Mouse (Mus musculus): ENCODE results near the gene Tmsb4x. TPM values are rescaled to one million over a fixed set of nuclear protein-coding genes. Genes with fewer than 3 reads are reported as not detected.
A peak's percentile ranks its signal among the peaks of the same experiment; 100 is the strongest.

Tmsb4x gene
- 1,947 and 1,991 TPM in 2 replicates for polyA plus RNA-seq (2016; fragmentation: Nextera tagmentation; extraction: Ambion mirVana)

- H3K4me1 ChIP-seq, result peaks cover 11% of the 10 kb centered on the region; the same call in 1 of the 2 replicates
- H3K27ac ChIP-seq, result peak within 1 kb of the TSS; percentile 91
- 19% methylated on average over 39 of the region's 39 CpGs for whole genome bisulfite sequencing
- H3K4me3 ChIP-seq, result peak within 1 kb of the TSS; percentile 64
- H3K27me3 ChIP-seq (ENCODE audit: insufficient read depth, poor library complexity, severe bottlenecking), result peaks cover 22% of the 10 kb centered on the region; the same call in 1 of the 2 replicates
- peak; percentile 86 for DNase-seq (ENCODE audit: low spot score)
- no peaks in the 10 kb centered on the region for H3K9me3 ChIP-seq
- peaks cover 3% of the 10 kb centered on the region; the same call in 1 of the 2 replicates for H3K36me3 ChIP-seq
Measured at GRCm38 (mm10) chrX:167208978-167209754, at the start of gene Tmsb4x. TSS of gene Tmsb4x (minus strand) at chrX:167209315.

GRCm38 (mm10) chrX:167241736-167242135, 32.6 kb upstream of the Tmsb4x start:
- DNase-seq (ENCODE audit: low spot score), result no peak
- no peak overlapping the region for H3K27ac ChIP-seq
- H3K27me3 ChIP-seq (ENCODE audit: insufficient read depth, poor library complexity, severe bottlenecking), result peaks cover 4% of the 10 kb centered on the region; the same call in 1 of the 2 replicates
- WGBS, result 92% methylated on average over 3 of the region's 3 CpGs
- H3K36me3 ChIP-seq, result no peaks in the 10 kb centered on the region
- no peaks in the 10 kb centered on the region for H3K4me1 ChIP-seq
- no peaks in the 10 kb centered on the region for H3K9me3 ChIP-seq
- no peak overlapping the region for H3K4me3 ChIP-seq

DNA sequence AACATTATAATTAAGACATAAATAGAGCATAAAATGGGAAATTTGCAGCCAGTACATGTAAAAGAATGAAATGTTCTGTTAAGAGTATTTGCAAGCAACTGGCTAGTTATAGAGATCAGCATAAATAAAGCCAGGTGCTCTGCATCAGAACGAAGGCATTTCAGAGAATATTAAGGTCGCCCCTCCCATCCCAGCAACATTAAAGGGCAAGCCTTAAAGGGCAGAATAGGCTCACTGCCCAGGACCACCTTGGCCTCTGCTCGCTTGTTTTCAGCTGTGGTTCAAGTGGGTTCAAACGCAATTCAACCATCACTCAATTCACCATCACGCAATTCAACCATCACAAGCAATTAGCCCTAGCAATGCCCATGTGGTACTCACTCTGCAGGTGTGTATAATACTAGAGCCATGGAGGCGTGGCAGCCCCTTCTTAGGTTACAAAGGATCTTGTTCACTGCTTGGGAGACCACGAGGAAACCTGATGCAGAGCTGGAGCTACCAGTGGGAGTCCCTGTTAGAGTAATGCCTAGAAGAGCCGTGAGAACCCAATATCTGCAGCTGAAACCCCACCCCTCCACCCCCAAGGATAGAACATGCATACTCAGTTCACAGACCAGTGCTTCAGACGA, 30.3 kb upstream of the Tmsb4x start:
- Histone ChIP-seq H3K4me3 (no peak overlapping the region), H3K27me3 (ENCODE audit: insufficient read depth, poor library complexity, severe bottlenecking) (peaks cover 4% of the 10 kb centered on the region; the same call in 1 of the 2 replicates), H3K4me1 (no peaks in the 10 kb centered on the region), H3K36me3 (no peaks in the 10 kb centered on the region), H3K27ac (no peak overlapping the region), H3K9me3 (no peaks in the 10 kb centered on the region)
- no peak for DNase-seq (ENCODE audit: low spot score)
- 67% methylated on average over 9 of the region's 9 CpGs for whole genome bisulfite sequencing

DNA sequence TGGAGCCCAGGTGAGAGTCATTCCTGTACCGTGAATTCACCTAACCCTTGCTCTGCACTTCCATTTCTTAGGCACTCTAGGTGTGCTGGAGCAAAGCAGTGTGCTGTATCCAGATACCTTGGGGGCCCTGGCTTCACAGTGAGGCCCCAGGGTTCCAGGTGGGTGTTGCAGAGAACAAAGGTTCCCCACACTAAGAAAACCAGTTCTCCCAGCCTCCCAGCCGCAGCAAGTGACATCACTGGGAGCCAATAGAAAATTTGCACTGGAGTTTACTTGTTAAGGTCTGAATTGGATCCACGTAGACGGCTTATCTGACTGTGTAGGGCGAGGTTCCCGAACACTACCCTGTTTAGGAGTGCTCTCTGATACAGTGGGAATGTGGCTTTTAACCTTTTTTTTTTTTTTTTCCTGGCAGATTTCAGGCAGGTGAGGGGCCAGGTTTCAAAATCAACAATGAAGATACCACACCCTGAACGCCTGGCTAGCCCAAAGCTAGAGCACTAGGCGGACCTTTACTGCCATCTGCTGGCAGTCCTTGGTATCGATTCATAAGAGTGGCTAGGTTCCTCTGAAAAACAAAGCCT, 24.1 kb upstream of the Tmsb4x start:
- Histone ChIP-seq H3K9me3 (no peaks in the 10 kb centered on the region), H3K4me3 (no peak overlapping the region), H3K36me3 (no peaks in the 10 kb centered on the region), H3K4me1 (no peaks in the 10 kb centered on the region), H3K27me3 (ENCODE audit: insufficient read depth, poor library complexity, severe bottlenecking) (no peaks in the 10 kb centered on the region), H3K27ac (no peak overlapping the region)
- no peak for DNase-seq (ENCODE audit: low spot score)
- WGBS, result 30% methylated on average over 9 of the region's 9 CpGs

DNA sequence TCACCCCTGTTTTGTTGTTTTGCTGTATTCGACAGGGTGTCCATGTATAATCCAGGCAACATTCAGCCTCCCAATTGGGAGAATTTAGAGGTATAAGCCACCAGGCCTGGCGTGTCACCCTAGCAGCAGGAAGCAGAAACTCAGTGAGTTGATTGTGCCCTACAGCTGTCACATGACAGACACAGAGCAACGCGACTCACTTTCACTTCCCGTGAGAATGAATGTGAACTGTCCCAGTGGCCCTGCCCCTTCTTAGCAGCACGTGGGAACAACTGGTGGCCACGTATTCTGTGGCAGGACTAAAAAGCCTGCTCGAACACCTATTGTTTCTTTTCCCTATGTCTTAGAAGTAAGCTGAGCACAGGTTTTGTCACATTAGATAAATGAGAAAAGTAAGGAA, 22.0 kb upstream of the Tmsb4x start:
- DNase-seq (ENCODE audit: low spot score), result no peak
- Histone ChIP-seq H3K27me3 (ENCODE audit: insufficient read depth, poor library complexity, severe bottlenecking) (no peaks in the 10 kb centered on the region), H3K4me3 (no peak overlapping the region), H3K4me1 (no peaks in the 10 kb centered on the region), H3K36me3 (no peaks in the 10 kb centered on the region), H3K27ac (no peak overlapping the region), H3K9me3 (no peaks in the 10 kb centered on the region)
- WGBS, result 60% methylated on average over 8 of the region's 8 CpGs

GRCm38 (mm10) chrX:167229819-167230218, 20.7 kb upstream of the Tmsb4x start:
- WGBS, result 72% methylated on average over 1 of the region's 1 CpGs
- no peaks in the 10 kb centered on the region for H3K27me3 ChIP-seq (ENCODE audit: insufficient read depth, poor library complexity, severe bottlenecking)

DNA sequence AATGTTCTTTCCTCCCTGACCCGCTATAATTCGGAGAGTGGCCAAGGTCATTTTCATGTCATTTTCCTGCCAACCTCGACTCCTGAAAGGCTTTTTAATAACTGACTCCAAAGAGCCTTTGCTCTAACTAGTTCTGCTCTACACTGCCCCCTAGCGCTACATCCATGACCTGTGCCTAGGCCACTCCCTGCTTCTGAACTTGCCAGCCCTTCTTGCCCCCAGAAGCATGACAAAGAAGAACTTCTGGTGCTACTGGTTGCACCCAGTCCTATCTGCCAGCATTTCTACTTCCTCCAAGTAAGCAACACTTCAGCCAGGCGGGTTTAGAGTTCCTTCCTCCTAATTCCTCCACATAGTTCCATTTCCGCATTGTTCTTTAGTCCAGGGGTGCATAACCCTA, 20.1 kb upstream of the Tmsb4x start:
- H3K9me3 ChIP-seq, result no peaks in the 10 kb centered on the region
- H3K4me3 ChIP-seq, result no peak overlapping the region
- no peak overlapping the region for H3K27ac ChIP-seq
- H3K36me3 ChIP-seq, result no peaks in the 10 kb centered on the region
- no peaks in the 10 kb centered on the region for H3K4me1 ChIP-seq
- 40% methylated on average over 6 of the region's 6 CpGs for WGBS
- no peaks in the 10 kb centered on the region for H3K27me3 ChIP-seq (ENCODE audit: insufficient read depth, poor library complexity, severe bottlenecking)
- DNase-seq (ENCODE audit: low spot score), result no peak

More at GRCm38 (mm10) chrX:167229819-167230218, 20.7 kb upstream of the Tmsb4x start:
- Histone ChIP-seq H3K4me3 (no peak overlapping the region), H3K36me3 (no peaks in the 10 kb centered on the region), H3K27ac (no peak overlapping the region), H3K9me3 (no peaks in the 10 kb centered on the region), H3K4me1 (no peaks in the 10 kb centered on the region)
- no peak for DNase-seq (ENCODE audit: low spot score)

DNA sequence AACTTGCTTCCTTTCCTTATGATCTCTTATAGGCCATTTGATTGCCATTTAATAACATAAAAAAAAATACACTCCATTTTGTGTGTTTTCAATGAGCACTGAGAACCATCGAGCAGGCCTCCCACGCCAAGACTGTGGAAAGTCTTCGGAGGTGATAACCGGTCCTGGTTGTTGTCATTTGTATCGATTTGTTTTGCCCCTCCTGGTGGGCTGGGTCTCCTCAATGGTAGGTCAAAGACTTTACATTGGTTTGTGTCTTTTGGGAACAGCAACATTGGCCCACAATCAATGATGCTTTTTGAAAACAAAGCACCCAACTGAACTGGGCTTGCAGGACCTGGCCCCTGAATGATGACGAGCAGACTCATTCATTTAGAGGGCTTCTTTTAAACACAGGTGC, 18.6 kb upstream of the Tmsb4x start:
- DNase-seq (ENCODE audit: low spot score), result no peak
- Histone ChIP-seq H3K27me3 (ENCODE audit: insufficient read depth, poor library complexity, severe bottlenecking) (no peaks in the 10 kb centered on the region), H3K27ac (no peak overlapping the region), H3K4me3 (no peak overlapping the region), H3K9me3 (no peaks in the 10 kb centered on the region), H3K36me3 (no peaks in the 10 kb centered on the region), H3K4me1 (no peaks in the 10 kb centered on the region)
- 88% methylated on average over 6 of the region's 6 CpGs for WGBS

- Histone ChIP-seq H3K36me3 (no peaks in the 10 kb centered on the region), H3K27me3 (ENCODE audit: insufficient read depth, poor library complexity, severe bottlenecking) (no peaks in the 10 kb centered on the region), H3K4me1 (no peaks in the 10 kb centered on the region), H3K9me3 (no peaks in the 10 kb centered on the region), H3K4me3 (no peak overlapping the region), H3K27ac (no peak overlapping the region)
- WGBS, result 68% methylated on average over 7 of the region's 7 CpGs
- no peak for DNase-seq (ENCODE audit: low spot score)
Measured at GRCm38 (mm10) chrX:167227138-167227537, 18.0 kb upstream of the Tmsb4x start.

DNA sequence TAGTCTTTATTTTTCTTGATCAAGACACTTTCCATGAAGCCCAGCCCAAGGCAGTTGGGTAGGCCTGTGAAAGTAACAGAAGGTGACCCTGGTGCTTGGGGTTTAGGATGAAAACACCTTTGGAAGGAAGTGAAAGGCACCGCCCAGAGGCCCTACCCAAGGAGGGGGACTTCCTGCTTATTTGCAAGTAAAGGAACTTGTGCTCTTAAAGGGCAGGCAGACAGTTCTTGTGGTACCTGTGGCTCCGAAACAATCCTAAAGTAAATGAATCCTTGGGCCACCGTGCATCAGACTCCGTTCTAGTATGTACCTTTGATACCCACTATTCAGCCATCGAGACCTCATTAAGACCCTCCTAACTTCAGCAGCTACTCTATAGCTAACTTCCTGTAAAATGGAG, 17.5 kb upstream of the Tmsb4x start:
- Histone ChIP-seq H3K4me3 (no peak overlapping the region), H3K27ac (no peak overlapping the region), H3K27me3 (ENCODE audit: insufficient read depth, poor library complexity, severe bottlenecking) (no peaks in the 10 kb centered on the region), H3K9me3 (no peaks in the 10 kb centered on the region), H3K36me3 (no peaks in the 10 kb centered on the region), H3K4me1 (no peaks in the 10 kb centered on the region)
- 86% methylated on average over 5 of the region's 5 CpGs for WGBS
- DNase-seq (ENCODE audit: low spot score), result no peak

DNA sequence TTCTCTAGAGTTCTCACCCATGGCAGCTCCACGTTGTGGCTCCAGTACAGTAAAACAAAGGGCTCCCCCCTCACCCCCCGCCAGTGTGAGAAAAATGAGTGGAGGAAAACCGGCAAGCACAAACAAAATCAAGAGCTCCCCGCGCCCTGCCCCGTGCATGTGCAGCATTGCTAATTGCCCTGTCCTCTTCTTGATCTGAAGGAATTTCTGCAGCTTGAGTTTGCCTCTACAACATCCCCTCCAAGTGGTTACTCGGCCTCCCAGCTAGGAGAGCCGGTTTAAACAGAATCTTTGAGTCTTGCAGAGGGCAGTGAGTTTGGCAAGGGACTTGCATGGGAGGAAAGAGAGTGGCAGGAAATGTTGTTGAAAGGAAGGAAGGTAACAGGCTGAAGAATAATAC, 3.6 kb upstream of the Tmsb4x start:
- no peak for DNase-seq (ENCODE audit: low spot score)
- WGBS, result 39% methylated on average over 8 of the region's 8 CpGs
- H3K27me3 ChIP-seq (ENCODE audit: insufficient read depth, poor library complexity, severe bottlenecking), result peaks cover 16% of the 10 kb centered on the region; the same call in 1 of the 2 replicates
- H3K36me3 ChIP-seq, result no peaks in the 10 kb centered on the region
- H3K27ac ChIP-seq, result no peak overlapping the region; the same call in 1 of the 2 replicates
- peaks cover 11% of the 10 kb centered on the region; the same call in 1 of the 2 replicates for H3K4me1 ChIP-seq
- no peak overlapping the region for H3K4me3 ChIP-seq
- H3K9me3 ChIP-seq, result no peaks in the 10 kb centered on the region

GRCm38 (mm10) chrX:167211871-167212555, 2.9 kb upstream of the Tmsb4x start:
- Histone ChIP-seq H3K4me1 (peaks cover 11% of the 10 kb centered on the region; the same call in 1 of the 2 replicates), H3K36me3 (0 out of 2 replicates have a peak, but pooled peaks cover 3% of the 10 kb centered on the region), H3K4me3 (no peak overlapping the region), H3K9me3 (no peaks in the 10 kb centered on the region), H3K27ac (peak overlapping the region; percentile 36; the same call in 1 of the 2 replicates), H3K27me3 (ENCODE audit: insufficient read depth, poor library complexity, severe bottlenecking) (peaks cover 16% of the 10 kb centered on the region; the same call in 1 of the 2 replicates)
- no peak for DNase-seq (ENCODE audit: low spot score)
- WGBS, result 56% methylated on average over 9 of the region's 9 CpGs
